Mouse (Mus musculus) stomach, postnatal 0 days (tissue): ENCODE measurements at regions not wholly inside any gene's neighbourhood (a gene's known extent, or its start where the extent isn't known, plus 50 kb on each side); places are given as distances from the start of the nearest gene placed in this dataset.

Source experiments
- CTCF ChIP-seq: IDR thresholded peaks from 2 replicates; pipeline ENCODE4 v1.5.1; 2016; ENCODE audit warnings: antibody characterized with exemption, low read depth, mild to moderate bottlenecking, moderate library complexity
- EP300 ChIP-seq: optimal IDR thresholded peaks from 2 replicates; pipeline ENCODE3; 2016; ENCODE audit warnings: antibody characterized with exemption

DNA sequence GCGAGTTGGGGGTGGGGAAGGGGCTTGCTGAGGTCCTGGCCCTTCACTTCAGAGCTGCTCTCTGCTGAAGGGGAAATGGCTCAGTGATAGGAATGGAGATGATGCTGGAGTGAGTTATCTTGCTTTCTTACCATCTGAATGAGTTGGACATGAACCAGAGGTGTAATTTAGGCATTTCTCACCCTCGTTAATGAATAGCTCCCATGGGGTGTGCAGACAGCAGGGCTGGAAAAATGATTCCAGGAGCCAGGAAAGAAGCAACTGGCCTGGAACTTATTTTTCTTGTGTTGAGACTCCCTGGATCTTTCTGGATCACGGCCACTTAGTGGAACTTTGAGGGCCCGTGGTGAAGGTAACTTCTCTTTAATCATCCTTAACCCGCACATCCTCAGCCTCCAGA, 246.6 kb upstream of the Gm4791 start:
- TF ChIP-seq EP300 (no peak), CTCF (no peak)
